Mouse (Mus musculus) heart, adult 2 months (tissue): ENCODE data around the gene Tex26.

Source experiments
- EP300 ChIP-seq: fragments of 200-500 bp; IDR thresholded peaks from 2 replicates; pipeline ENCODE4 v1.6.1; 2011; ENCODE audit warnings: low read depth, low read length, control low read depth; ENCODE audit not compliant: insufficient read depth
- POLR2A ChIP-seq: fragments of 200-500 bp; IDR thresholded peaks from 2 replicates; pipeline ENCODE4 v1.6.1; 2011; ENCODE audit warnings: mild to moderate bottlenecking, low read depth, low read length, control low read depth; ENCODE audit not compliant: insufficient read depth

- TF ChIP-seq POLR2A (no peak), EP300 (no peak)
Measured at GRCm38 (mm10) chr5:149439531-149440179, at the start of gene Tex26.
